In genomic region chr7:44527483-44528398, GRCm38 (mm10) we compare ENCODE assay signal across 8 mouse cellular contexts. TPM values are rescaled to one million over a fixed set of nuclear protein-coding genes. Genes with fewer than 3 reads are reported as not detected.
DNase-seq lines count a peak whose midpoint lies in the region; ATAC-seq and TF ChIP-seq lines count a peak whose summit lies in the region.

No protein-coding gene starts in this region.

- peak; percentile 76 for DNase-seq in c-Kit-positive CD71-negative TER-119-negative erythroid progenitor cells, embryonic 14.5 days (ENCODE audit: low read depth)
- DNase-seq in forebrain, embryonic 10.5 days (ENCODE audit: extremely low spot score, low spot score) = peak; percentile 76
- DNase-seq in heart, postnatal 0 days (ENCODE audit: low spot score) = peak; percentile 63
- peak; percentile 88 to 90 for DNase-seq in kidney, postnatal 36 days
- DNase-seq in liver, embryonic 13.5 days = peak; percentile 65
- peak; percentile 88 for DNase-seq in naive thymus-derived CD4-positive, alpha-beta T cell, adult 2 months (ENCODE audit: low read depth)

- peak overlapping the region; percentile 62 for H3K27ac ChIP-seq in forebrain, embryonic 10.5 days
- no peak overlapping the region; the same call in 1 of the 2 replicates for H3K27ac ChIP-seq in heart, postnatal 0 days (ENCODE audit: low read depth)
- H3K27ac ChIP-seq in liver, embryonic 13.5 days = no peak overlapping the region
- no peak overlapping the region for H3K27ac ChIP-seq in stomach, embryonic 14.5 days (ENCODE audit: low read length)

- peak; percentile 31 for ATAC-seq in heart, postnatal 0 days (ENCODE audit: insufficient read depth, low read depth)
- peak; percentile 63 for ATAC-seq in liver, embryonic 13.5 days (ENCODE audit: low read depth)
- peak; percentile 15; the same call in 1 of the 2 replicates for ATAC-seq in stomach, embryonic 14.5 days (ENCODE audit: insufficient number of reproducible peaks, insufficient read depth, low FRiP score, low read depth)

- peaks cover 11% of the 10 kb centered on the region for H3K36me3 ChIP-seq in E14TG2a.4 (ENCODE audit: insufficient read depth, low read length)
- H3K36me3 ChIP-seq in forebrain, embryonic 10.5 days (replicated peaks) = peaks cover 9% of the 10 kb centered on the region
- peaks cover under 1% of the 10 kb centered on the region; the same call in 1 of the 2 replicates for H3K36me3 ChIP-seq in heart, postnatal 0 days (replicated peaks; ENCODE audit: control insufficient read depth, insufficient read depth, low read length)
- peaks cover 6% of the 10 kb centered on the region for H3K36me3 ChIP-seq in liver, embryonic 13.5 days
- no peaks in the 10 kb centered on the region for H3K36me3 ChIP-seq in stomach, embryonic 14.5 days (ENCODE audit: control insufficient read depth, insufficient read depth, low read length)

- H3K4me1 ChIP-seq in E14TG2a.4 (replicated peaks; ENCODE audit: low read depth, low read length) = peaks cover 100% of the 10 kb centered on the region
- peaks cover 29% of the 10 kb centered on the region for H3K4me1 ChIP-seq in forebrain, embryonic 10.5 days
- H3K4me1 ChIP-seq in heart, postnatal 0 days (ENCODE audit: control insufficient read depth, insufficient read depth) = peaks cover 22% of the 10 kb centered on the region
- peaks cover 15% of the 10 kb centered on the region for H3K4me1 ChIP-seq in liver, embryonic 13.5 days (replicated peaks)
- H3K4me1 ChIP-seq in stomach, embryonic 14.5 days (ENCODE audit: control insufficient read depth, insufficient read depth, low read length) = no peaks in the 10 kb centered on the region

- 7% methylated on average over 40 of the region's 40 CpGs for WGBS in forebrain, embryonic 10.5 days
- 7% methylated on average over 40 of the region's 40 CpGs for WGBS in heart, postnatal 0 days
- 5% methylated on average over 40 of the region's 40 CpGs for WGBS in liver, embryonic 13.5 days (ENCODE audit: insufficient replicate concordance)
- WGBS in stomach, embryonic 14.5 days = 5% methylated on average over 40 of the region's 40 CpGs

- H3K27me3 ChIP-seq in E14TG2a.4 (ENCODE audit: insufficient read depth, low read length) = peaks cover 21% of the 10 kb centered on the region
- H3K27me3 ChIP-seq in forebrain, embryonic 10.5 days (ENCODE audit: poor library complexity, severe bottlenecking) = peaks cover 76% of the 10 kb centered on the region
- no peaks in the 10 kb centered on the region; the same call in 1 of the 2 replicates for H3K27me3 ChIP-seq in heart, postnatal 0 days (ENCODE audit: control insufficient read depth, insufficient read depth, low read length)
- peaks cover 55% of the 10 kb centered on the region for H3K27me3 ChIP-seq in liver, embryonic 13.5 days
- no peaks in the 10 kb centered on the region for H3K27me3 ChIP-seq in stomach, embryonic 14.5 days (ENCODE audit: control insufficient read depth, insufficient read depth, low read length)

- H3K4me3 ChIP-seq in E14TG2a.4 (replicated peaks; ENCODE audit: low read length) = peak overlapping the region; percentile 72
- H3K4me3 ChIP-seq in forebrain, embryonic 10.5 days = peak overlapping the region; percentile 52
- H3K4me3 ChIP-seq in heart, postnatal 0 days (ENCODE audit: low read depth, low read length) = peak overlapping the region; percentile 38
- peak overlapping the region; percentile 51 for H3K4me3 ChIP-seq in liver, embryonic 13.5 days (replicated peaks)
- peak overlapping the region; percentile 29 for H3K4me3 ChIP-seq in stomach, embryonic 14.5 days (ENCODE audit: low read depth, low read length)

- H3K4me2 ChIP-seq in heart, postnatal 0 days (ENCODE audit: low read depth, low read length) = peak overlapping the region; percentile 63
- H3K4me2 ChIP-seq in liver, embryonic 13.5 days = peak overlapping the region; percentile 79
- peak overlapping the region; percentile 74 for H3K4me2 ChIP-seq in stomach, embryonic 14.5 days (replicated peaks; ENCODE audit: low read depth, low read length)

- TF ChIP-seq EP300 in heart, postnatal 0 days (IDR thresholded peaks at IDR 0.05; ENCODE audit: low read depth) = no peak

- no peaks in the 10 kb centered on the region for H3K9me3 ChIP-seq in E14TG2a.4 (ENCODE audit: low read length)
- H3K9me3 ChIP-seq in forebrain, embryonic 10.5 days = no peaks in the 10 kb centered on the region
- H3K9me3 ChIP-seq in heart, postnatal 0 days (replicated peaks; ENCODE audit: control insufficient read depth, low read length) = no peaks in the 10 kb centered on the region
- no peaks in the 10 kb centered on the region for H3K9me3 ChIP-seq in liver, embryonic 13.5 days (replicated peaks)
- H3K9me3 ChIP-seq in stomach, embryonic 14.5 days (ENCODE audit: control insufficient read depth, low read depth, low read length) = no peaks in the 10 kb centered on the region

- TF ChIP-seq CTCF in E14TG2a.4 (conservative IDR thresholded peaks at IDR 0.05; ENCODE audit: low read length) = peak; percentile 56
- peak; percentile 72 for TF ChIP-seq CTCF in heart, postnatal 0 days (IDR thresholded peaks at IDR 0.05; ENCODE audit: low read depth)

- peak overlapping the region; percentile 43 for H3K9ac ChIP-seq in heart, postnatal 0 days (replicated peaks; ENCODE audit: low read depth, low read length)
- peak overlapping the region; percentile 65 for H3K9ac ChIP-seq in liver, embryonic 13.5 days
- 0 out of 2 replicates have a peak overlapping the region, but pooled peaks have one; percentile 18 for H3K9ac ChIP-seq in stomach, embryonic 14.5 days (replicated peaks; ENCODE audit: low read depth, low read length)

RNA-seq across cellular contexts. Expression of gene Mybpc2, which starts 3.3 kb away (rescaled TPM):
- polyA plus RNA-seq in forebrain, embryonic 10.5 days (2016; fragmentation: Nextera tagmentation; extraction: Ambion mirVana) = 0.06 and 0.12 TPM in 2 replicates
- total RNA-seq in heart, postnatal 0 days (2014; rRNA removed; ENCODE audit: low replicate concordance) = 3.3 and 4.5 TPM in 2 replicates
- polyA plus RNA-seq in heart, postnatal 0 days (2015; fragmentation: Nextera tagmentation; extraction: Ambion mirVana) = 2.5 and 2.6 TPM in 2 replicates
- polyA plus RNA-seq in liver, embryonic 13.5 days (2015; fragmentation: Nextera tagmentation; extraction: Ambion mirVana) = not detected in 2 replicates
- 0.39 and 0.43 TPM in 2 replicates for polyA plus RNA-seq in stomach, embryonic 14.5 days (2014; fragmentation: Nextera tagmentation; extraction: Ambion mirVana)

RNA-seq across cellular contexts. Expression of gene Spib, which starts 4.1 kb away (rescaled TPM):
- polyA plus RNA-seq in forebrain, embryonic 10.5 days (2016; fragmentation: Nextera tagmentation; extraction: Ambion mirVana) = not detected in 2 replicates
- total RNA-seq in heart, postnatal 0 days (2014; rRNA removed; ENCODE audit: low replicate concordance) = 1.2 and 2.6 TPM in 2 replicates
- 0.11 and 0.12 TPM in 2 replicates for polyA plus RNA-seq in heart, postnatal 0 days (2015; fragmentation: Nextera tagmentation; extraction: Ambion mirVana)
- polyA plus RNA-seq in liver, embryonic 13.5 days (2015; fragmentation: Nextera tagmentation; extraction: Ambion mirVana) = 0.08 and 0.14 TPM in 2 replicates
- not detected in 2 replicates for polyA plus RNA-seq in stomach, embryonic 14.5 days (2014; fragmentation: Nextera tagmentation; extraction: Ambion mirVana)

RNA-seq across cellular contexts. Expression of gene Pold1, which starts 20.9 kb away (rescaled TPM):
- polyA plus RNA-seq in forebrain, embryonic 10.5 days (2016; fragmentation: Nextera tagmentation; extraction: Ambion mirVana) = 190 and 195 TPM in 2 replicates
- total RNA-seq in heart, postnatal 0 days (2014; rRNA removed; ENCODE audit: low replicate concordance) = 36.1 and 41.8 TPM in 2 replicates
- 18.3 and 18.9 TPM in 2 replicates for polyA plus RNA-seq in heart, postnatal 0 days (2015; fragmentation: Nextera tagmentation; extraction: Ambion mirVana)
- 68.3 and 68.4 TPM in 2 replicates for polyA plus RNA-seq in liver, embryonic 13.5 days (2015; fragmentation: Nextera tagmentation; extraction: Ambion mirVana)
- 54.3 and 56.6 TPM in 2 replicates for polyA plus RNA-seq in stomach, embryonic 14.5 days (2014; fragmentation: Nextera tagmentation; extraction: Ambion mirVana)

RNA-seq across cellular contexts. Expression of gene Nr1h2, which starts 26.0 kb away (rescaled TPM):
- polyA plus RNA-seq in forebrain, embryonic 10.5 days (2016; fragmentation: Nextera tagmentation; extraction: Ambion mirVana) = 74.6 and 76.2 TPM in 2 replicates
- total RNA-seq in heart, postnatal 0 days (2014; rRNA removed; ENCODE audit: low replicate concordance) = 60.9 and 70.3 TPM in 2 replicates
- polyA plus RNA-seq in heart, postnatal 0 days (2015; fragmentation: Nextera tagmentation; extraction: Ambion mirVana) = 50.1 and 51.3 TPM in 2 replicates
- polyA plus RNA-seq in liver, embryonic 13.5 days (2015; fragmentation: Nextera tagmentation; extraction: Ambion mirVana) = 40.7 and 47.1 TPM in 2 replicates
- 63.2 and 66.7 TPM in 2 replicates for polyA plus RNA-seq in stomach, embryonic 14.5 days (2014; fragmentation: Nextera tagmentation; extraction: Ambion mirVana)

RNA-seq across cellular contexts. Expression of gene Fam71e1, which starts 31.4 kb away (rescaled TPM):
- 15.1 and 15.8 TPM in 2 replicates for polyA plus RNA-seq in forebrain, embryonic 10.5 days (2016; fragmentation: Nextera tagmentation; extraction: Ambion mirVana)
- total RNA-seq in heart, postnatal 0 days (2014; rRNA removed; ENCODE audit: low replicate concordance) = 3.2 and 4.3 TPM in 2 replicates
- 11.4 and 12.5 TPM in 2 replicates for polyA plus RNA-seq in heart, postnatal 0 days (2015; fragmentation: Nextera tagmentation; extraction: Ambion mirVana)
- polyA plus RNA-seq in liver, embryonic 13.5 days (2015; fragmentation: Nextera tagmentation; extraction: Ambion mirVana) = 1.3 and 1.5 TPM in 2 replicates
- polyA plus RNA-seq in stomach, embryonic 14.5 days (2014; fragmentation: Nextera tagmentation; extraction: Ambion mirVana) = 11.6 and 17.9 TPM in 2 replicates
